Mouse (Mus musculus) bone marrow, adult 2 months (tissue): ENCODE data around the gene Ccdc180.

Experiments
- CTCF ChIP-seq: fragments of 200-500 bp; IDR thresholded peaks from 2 replicates; pipeline ENCODE4 v1.5.1; 2011; ENCODE audit warnings: low read length, control low read depth; ENCODE audit not compliant: control insufficient read depth, insufficient read depth
- POLR2A ChIP-seq: fragments of 200-500 bp; IDR thresholded peaks from 2 replicates; pipeline ENCODE4 v1.6.1; 2011; ENCODE audit warnings: low read depth, mild to moderate bottlenecking, control low read depth, low read length, borderline replicate concordance; ENCODE audit not compliant: control insufficient read depth

- TF ChIP-seq CTCF (no peak), POLR2A (no peak)
Observed at GRCm38 (mm10) chr4:45928561-45928960, 38.5 kb downstream of the Ccdc180 start.
